Mouse (Mus musculus) embryonic fibroblast, embryonic 13.5 days (primary cell): ENCODE data around the gene Mpped2.

ENCODE experiments used
- CTCF ChIP-seq: IDR thresholded peaks from 2 replicates; pipeline ENCODE4 v1.5.1; 2011; ENCODE audit warnings: mild to moderate bottlenecking, control low read depth, low read length, moderate library complexity, borderline replicate concordance; ENCODE audit not compliant: insufficient read depth
- POLR2A ChIP-seq: IDR thresholded peaks from 2 replicates; pipeline ENCODE4 v1.6.1; 2011; ENCODE audit warnings: low read depth, mild to moderate bottlenecking, control low read depth, low read length, moderate library complexity

- no peak for TF ChIP-seq POLR2A
- TF ChIP-seq CTCF, result no peak
Observed at GRCm38 (mm10) chr2:106692405-106692782, 675 bp upstream of the Mpped2 start.
